Mouse (Mus musculus) C2C12 (cell line): Measurements from ENCODE around the gene C1qtnf2.

Source experiments
- CTCF ChIP-seq: IDR thresholded peaks from one replicate; pipeline ENCODE4 v1.5.1; 2011; ENCODE audit not compliant: control insufficient read depth, insufficient read depth, insufficient read length
- MAX ChIP-seq: IDR thresholded peaks from one replicate; pipeline ENCODE4 v1.6.1; 2011; ENCODE audit warnings: mild to moderate bottlenecking, control low read depth

DNA sequence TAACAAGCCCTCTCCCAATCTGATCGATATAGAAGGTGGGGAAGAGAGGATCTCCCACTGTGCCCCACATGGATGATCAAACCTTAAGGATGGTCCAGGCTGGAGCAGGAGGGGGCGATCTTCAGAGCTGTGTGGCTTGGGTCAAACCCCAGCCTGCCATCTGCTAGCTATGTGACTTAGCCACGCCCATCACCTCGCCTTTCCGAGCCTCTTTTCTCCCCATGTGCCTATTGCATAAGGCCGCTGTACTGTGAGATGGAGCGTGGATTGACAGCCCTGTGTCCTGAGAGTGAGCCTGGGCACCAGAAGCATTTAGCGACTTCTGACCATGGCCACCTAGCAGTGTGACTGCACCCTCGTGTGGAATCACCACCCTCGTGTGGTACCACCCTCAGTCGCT lies 10.6 kb downstream of the C1qtnf2 start:
- TF ChIP-seq CTCF: no peak
- TF ChIP-seq MAX: no peak
